Mouse (Mus musculus) layer of hippocampus, adult 9-11 months (tissue): ENCODE results near the gene Ntng2.
A peak's percentile ranks its signal among the peaks of the same experiment; 100 is the strongest.

ENCODE experiments used
- DNase-seq: peaks from one replicate; pipeline ENCODE4 v3.0.0; 2022

Gene Ntng2

DNA sequence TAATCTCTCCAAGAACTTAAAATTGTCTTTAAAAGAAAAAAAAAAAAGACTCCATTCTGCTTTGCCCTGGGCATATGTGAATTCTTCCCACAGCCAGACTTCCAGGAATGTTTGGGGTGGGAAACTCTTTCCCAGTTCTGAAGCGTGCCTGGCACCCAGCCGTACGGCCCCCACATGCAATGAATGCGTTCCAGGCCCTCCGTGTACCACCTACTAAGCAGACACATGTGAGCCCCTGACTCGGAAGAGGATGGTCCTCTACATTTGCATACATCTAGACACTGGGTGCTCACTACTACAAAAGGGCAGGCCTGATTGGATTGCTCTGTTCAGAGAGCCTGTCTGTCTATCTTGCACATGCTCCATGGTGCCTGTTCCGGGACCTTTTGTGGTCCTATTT is 17.0 kb downstream of the Ntng2 start:
- DNase-seq = peak; percentile 56

DNA sequence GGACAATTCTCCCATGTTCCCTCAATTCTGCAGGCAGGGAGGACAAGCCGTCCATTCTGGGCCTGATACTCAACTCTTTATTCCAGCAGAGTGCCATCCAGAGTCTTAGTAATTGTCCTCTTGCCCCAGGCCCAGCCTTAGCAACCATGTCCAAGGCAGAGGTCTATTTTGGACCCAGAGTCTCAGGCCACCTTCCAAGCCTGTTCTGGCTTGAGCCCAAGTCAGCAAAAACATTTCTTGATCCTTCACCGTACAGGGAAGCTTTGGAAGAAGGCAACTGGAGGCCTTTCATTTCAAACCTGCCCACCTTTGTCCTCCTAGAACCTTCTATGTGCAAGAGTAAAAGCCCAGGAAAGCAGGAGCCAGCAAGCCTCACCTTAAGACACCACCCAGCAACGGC is 17.8 kb downstream of the Ntng2 start:
- DNase-seq = no peak

DNA sequence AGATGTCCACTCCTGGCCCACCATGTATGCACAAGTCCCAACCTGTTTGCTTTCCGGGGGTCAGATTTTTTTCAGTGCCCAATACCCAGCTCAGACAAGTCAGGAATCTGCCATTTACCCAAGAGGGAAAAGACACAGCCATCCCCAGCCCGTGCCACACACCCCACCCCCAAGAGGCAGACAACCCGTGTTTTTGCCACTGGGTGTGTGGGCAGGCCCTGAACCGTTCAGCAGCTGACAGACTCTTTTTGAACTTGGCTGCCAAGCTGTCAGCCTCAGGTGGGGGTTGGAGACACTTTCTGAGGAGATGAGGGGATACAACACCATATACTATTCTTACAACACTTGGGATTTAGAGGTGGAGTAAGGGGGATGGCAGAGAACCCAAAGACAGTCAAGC is 18.8 kb downstream of the Ntng2 start:
- DNase-seq = no peak

DNA sequence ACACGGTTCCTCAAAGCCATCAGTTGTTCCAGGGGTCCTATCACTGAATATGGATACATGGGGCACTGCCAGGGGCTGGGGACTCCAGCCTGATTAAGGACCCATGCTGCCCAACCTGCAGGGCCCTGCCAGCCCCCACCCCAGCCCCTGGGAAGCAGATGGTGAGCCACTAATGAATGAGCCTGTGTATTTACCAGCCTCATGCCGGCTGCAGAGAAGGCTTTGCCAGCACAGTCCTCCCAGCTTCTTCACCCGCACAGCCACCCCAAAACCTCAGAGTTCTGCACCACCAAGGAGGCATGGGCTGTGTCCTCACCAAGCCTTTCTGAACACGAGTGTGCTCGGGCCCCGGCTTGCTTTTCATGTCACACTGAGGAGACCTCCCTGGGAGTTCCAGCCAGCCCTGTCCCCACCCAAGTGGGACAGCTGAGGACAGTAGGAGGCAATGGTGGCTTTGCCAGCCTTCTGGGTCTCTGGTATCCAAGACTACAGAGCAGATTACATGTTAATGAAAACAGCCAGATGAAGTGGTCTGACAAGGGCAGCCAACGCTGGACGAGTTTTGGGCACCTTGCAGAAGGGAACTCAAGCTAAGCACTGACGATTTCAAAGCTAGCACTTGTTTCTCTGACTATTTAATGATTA is 22.5 kb downstream of the Ntng2 start:
- no peak for DNase-seq

DNA sequence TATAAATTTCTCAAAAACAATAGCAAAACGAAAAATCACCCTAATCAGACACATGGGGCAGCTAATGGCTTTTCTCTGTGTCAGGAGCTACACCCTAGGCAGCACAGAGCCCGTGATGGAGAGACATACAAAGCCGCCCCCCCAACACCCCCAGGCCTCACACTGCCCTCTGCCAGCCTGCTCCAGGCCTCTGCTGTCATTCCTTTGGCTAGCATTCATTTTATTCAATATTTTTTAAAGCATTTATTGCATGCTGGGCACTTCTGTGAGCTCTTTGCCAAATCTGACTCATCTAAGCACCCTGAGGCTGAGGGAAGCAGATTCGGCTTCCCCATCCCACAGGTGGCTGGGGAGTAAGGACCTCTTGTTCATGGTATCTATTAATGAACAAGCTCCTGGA is 26.1 kb downstream of the Ntng2 start:
- DNase-seq = no peak

DNA sequence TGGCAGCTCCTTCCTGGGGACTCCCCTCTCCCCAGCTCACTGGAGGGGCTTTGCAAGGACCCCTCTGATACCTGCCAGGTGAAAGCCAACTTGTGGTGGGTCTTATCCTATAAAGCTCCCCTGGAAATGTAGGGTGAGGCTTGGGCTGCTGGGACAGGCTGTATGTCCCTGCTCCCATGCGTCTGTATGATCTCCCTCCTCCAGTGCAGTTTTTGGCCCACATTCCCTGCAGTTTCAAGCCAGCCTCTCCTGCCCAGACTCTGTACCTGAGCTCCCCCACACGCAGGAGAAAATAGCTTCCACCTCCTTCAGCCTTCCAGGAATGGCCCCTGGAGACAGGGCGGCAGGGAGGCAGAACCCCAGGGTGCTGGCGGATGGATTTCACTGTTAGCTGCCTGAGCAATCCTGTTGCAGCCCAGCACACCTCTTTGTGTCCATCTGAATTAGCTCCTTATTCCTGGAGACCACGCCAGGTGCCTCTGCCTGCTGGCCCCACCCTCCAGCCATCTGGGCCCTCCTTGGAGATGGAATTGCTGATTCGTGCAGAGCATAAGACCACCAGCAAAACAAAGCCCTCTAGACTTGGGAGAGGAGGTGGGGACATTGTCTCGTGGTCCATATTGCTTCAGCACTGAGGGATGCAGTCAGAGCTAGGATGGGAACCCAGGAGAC is 29.1 kb downstream of the Ntng2 start:
- DNase-seq = no peak

DNA sequence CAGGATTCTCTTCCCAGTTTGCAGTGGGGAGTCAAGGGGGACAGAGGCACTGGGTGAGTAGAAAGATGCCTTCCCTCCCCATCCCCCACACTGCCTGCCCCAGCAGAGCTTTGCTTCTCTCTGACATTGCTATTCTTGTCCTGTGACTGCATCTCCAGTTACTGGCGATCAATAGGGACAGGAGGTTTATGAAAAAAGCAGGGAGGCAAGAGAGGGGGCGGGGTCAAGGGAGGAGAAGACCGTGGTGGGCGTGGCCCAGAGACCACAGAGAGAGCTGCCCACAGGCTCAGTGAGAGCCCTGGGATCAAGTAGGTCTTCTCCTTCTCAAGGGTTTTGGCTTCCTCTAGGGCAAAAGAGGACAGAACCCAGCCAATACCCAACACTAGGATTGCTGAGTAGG is 30.5 kb downstream of the Ntng2 start:
- DNase-seq = no peak

DNA sequence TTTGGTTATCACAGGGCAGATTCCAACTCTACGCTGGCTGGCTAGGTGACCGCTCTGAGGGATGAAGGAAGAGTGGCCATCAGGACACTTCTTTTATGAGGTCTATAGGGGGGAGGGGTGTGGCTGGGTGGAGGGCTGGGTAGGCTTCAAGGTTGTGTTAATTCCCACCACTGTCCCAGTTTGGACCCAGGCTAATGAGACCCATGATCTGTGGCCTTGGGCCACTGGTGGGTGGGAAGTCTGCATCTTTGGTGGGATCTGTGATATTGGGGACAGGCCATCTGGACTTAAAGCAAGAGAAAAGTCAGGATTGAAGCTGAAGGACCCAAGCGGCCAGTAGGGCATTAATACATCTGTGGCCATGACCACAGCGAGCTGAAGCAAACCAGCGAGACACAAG is 34.0 kb downstream of the Ntng2 start:
- DNase-seq = no peak

DNA sequence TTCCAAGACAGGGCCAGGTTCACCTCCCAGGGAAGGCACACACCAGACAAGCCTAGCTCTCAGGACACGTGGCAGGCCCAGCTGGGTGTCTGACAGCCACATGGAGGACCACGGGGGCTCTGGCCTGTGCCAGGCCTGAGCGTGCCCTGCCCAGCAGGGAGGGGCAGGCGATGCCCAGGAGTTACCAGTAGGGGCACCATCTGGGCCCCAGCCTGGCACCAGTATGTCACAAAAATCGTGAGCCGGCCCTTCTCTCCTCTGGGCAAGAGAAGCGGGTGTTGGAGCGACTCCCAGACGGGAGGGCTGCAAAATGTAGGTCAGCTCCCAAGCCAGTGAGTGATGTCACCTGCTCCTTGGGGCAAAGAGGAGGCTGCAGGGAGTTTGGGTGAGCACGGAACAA is 34.9 kb downstream of the Ntng2 start:
- DNase-seq = peak; percentile 71

DNA sequence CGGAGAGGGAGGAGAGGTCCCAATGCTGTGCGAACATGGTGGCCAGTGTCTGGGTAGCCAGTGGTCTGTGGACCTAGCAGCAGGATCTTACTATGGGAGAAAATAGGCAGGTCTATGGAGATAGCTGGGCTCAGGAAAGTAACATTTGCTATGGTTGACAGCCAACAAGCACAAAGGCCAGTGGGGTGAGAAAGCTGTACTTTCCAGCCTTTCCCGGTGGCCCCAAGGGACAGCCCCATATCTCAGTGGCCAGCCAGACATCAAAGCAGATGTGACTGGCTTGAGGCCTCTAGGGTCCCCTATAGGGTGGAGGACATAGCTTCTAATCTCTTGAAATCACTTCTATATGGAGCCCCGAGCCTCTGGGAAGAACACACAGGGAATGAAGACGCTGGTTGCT is 35.8 kb downstream of the Ntng2 start:
- no peak for DNase-seq

DNA sequence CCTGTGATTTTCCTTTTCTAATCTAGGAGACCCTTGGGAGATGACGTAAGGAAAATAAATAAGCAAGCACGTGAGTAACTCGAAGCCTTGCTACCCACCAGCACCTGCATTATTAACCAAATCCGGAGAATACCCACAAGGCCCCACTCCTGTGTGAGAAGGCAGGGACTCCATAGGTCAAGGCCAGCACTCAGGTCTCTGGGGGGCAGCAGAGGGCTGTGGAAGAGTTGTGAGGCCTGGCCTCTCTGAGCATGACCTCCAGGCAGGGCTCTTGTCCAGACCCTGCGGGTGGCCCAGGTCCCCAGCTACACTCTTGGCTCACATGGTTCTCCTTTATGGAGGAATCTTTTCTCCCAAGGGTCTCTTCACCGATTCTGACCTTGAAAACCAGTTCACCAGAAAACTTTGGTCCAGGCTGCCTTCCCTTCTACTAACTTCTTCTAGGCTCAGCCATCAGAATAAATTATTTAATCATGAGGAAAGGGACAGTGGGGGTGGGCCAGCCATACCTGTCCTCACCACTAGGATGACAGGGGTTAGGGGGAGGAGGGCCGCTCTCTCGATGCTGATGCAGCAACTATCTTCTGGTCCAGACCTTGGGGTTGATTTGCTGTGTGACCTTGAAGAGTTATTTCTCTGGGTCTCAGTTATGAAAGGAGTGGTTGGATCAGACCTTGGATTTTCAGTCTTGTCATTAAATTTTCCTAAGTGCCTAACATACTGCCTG is 36.4 kb downstream of the Ntng2 start:
- DNase-seq = no peak

DNA sequence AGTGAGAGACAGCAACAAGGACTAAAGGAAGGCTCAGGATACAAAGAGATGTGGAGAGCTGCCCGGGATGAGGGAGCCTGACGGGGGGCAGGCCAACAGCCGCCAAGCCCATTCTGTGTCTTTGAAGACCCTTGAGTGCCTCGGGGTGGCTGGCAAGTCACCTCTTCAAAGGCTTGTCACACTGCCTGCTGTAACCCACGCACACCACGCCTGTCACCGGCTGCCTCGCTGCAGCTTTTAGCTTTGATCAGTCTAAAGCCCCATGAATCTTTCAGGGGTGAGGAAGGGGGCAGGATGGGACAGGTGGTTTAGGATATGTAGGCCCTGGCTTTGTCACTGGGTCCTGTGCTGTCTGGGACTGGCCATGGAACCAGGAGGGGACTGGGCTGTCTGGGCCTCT is 46.6 kb downstream of the Ntng2 start:
- no peak for DNase-seq

DNA sequence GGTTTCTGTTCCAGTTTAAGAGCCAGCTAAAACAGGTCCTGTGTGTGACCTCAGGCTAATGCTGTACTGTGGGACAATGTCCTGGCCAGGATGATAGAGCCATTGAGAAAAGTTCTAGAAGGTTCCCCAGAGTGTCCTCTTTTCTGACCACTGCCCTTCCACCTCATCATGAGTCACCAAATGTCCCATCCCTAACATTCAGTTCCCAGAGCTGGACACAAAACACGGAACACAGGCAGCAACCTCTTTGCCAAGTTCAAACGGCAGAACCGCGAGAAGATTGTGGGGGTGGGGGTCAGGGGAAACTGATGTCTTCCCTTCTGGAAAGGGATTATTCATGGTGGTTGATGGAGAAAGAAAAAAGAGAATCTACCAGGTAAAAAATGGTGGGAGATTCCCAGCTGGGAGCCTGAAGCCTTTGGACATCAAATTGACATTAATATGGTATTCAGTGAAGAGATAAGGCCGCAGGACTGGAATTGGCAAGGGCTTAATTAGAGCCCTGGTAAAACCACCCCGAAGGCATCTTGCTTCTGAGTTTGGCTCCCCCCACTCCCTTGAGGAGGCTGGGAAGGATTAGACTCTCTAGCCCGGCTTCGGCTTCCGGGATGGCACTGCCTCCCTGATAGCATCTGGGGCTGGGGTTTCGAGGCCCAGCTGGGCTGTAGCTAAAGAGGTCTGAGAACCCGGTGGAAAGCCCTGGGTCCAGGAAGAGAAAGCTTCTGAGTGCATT is 51.4 kb downstream of the Ntng2 start:
- no peak for DNase-seq

DNA sequence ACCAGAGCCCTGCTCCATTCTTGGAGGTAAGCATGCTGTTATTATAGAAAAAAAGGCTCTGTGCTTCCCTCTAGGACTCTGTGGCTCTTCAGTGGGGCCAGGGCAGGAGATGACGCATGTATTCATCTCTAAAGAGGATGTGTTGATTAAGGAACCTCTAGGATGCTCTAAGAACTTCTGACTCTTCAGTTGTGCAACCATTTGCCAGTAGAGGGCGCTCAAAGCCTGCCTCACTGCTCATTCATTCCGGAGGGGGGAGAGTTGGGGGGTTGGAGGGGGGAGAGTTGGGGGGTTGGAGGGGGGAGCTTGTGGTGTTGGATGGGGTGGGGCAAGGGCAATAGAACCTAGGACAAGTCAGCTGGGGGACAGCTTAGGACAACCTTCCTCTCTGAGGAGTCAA is 52.9 kb downstream of the Ntng2 start:
- DNase-seq = no peak

DNA sequence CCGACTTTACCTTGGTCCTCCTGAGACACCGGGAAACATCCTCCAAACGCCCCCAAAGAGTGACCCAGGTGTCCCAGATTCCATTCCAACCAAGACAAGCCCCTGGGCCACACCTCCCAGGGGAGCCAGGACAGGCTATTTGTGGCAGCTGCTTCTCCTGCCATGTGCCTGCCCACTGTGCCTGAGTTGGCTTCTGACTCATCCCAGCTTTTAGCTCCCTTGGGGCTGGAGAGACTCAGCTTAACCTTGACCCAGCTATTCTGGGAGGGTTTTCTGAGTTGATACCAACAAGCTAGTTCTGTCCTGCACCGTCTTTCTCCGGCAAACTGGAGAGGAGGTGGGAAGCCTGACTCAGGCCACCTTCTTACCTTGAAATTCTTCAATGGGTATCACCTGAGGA is 54.4 kb downstream of the Ntng2 start:
- DNase-seq = no peak

DNA sequence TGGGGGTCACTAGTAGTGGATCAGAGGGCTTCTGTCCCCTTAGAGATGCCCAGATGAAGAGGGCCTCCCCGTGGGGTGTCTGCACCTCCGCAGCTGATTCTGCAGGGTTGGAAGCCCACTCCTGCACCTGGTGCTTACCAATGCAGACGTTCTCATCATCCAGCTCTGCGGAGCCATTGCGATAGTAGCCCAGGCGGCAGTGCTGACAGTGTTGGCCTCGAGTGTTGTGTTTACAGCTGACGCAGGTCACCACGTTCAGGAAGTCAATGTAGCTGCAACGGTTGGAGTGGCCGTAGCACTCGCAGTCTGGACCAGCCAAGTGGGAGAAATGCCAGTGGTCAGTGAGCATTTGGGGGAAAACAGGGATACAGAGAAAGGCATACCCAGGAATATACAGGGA is 56.0 kb downstream of the Ntng2 start:
- DNase-seq = no peak

DNA sequence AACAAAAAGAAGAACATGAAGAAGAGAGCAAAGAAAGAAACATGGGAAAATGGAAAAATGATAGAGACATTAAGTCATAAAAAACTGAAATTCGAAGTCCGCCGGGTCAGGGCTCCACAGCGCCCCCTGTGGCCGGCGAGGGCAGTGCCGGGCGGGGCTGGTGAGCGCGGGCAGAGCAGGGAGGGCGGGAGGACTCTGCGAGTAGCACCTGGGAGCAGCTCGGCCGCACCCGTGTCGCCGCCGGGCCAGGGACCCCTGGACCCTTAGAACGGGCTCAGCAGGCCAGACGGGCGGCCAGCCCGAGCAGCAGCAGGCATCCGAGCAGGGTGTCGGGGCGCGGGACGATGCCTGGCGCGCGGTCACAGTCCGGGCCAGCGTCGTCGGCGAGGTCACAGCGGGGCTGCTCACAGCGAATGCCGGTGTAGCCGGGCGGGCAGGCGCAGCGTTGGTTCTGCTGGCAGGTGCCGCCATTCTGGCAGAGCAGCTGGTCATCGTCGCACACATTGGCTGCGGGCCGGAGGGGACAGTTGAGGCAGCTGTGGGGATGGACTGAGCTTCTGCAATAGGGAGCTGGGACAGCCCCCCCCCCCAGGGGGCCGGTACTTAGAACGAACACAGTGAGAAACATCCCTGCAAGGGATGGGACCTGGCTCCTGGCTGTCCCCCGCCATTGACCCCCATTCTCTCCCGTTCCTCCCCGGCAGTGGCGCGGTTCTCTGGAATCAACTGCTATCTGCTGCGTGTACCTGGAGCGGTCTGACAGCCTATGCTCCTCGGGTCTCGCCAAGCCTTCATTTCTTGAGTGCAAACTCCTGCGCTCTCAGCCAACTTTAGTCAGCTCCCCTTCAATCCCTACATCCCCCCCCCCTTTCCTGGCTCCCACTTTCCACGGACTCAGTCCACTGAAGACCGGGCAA is 58.0 kb downstream of the Ntng2 start:
- peak; percentile 53 for DNase-seq

DNA sequence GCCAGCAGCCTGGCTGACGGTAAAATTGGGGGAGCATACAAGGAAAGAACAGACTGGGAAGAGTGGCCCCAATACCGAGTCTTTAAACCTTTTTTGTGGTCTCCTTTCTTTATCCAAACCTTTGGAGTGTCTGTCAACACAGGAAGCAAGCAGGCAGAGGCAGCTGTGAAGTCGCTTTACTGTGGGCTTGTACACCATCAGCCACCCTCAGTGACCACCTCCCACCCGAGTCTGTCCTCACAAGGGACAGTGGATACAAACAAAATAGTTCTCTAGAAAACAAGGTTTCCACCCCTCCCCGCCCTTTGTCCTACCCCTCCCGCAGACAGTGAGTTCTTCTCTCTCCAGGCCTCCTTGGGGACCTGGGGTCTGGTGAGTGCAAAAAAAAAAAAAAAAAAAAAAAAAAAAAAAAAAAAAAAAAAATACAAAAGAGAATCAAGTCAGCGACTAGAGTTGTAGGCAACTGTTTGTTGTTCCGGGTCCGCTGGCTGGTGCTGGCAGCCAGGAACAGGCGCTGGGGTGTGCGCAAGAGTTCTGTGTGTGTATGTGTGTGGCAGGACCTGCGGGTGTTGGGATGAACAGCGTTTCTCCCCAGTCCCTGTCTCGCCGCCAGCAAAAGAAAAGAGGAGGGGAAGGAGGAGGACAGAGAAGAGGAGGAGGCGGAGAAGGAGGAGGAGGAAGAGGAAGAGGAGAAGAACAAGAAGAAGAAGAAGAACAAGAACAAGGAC is 58.8 kb downstream of the Ntng2 start:
- no peak for DNase-seq

DNA sequence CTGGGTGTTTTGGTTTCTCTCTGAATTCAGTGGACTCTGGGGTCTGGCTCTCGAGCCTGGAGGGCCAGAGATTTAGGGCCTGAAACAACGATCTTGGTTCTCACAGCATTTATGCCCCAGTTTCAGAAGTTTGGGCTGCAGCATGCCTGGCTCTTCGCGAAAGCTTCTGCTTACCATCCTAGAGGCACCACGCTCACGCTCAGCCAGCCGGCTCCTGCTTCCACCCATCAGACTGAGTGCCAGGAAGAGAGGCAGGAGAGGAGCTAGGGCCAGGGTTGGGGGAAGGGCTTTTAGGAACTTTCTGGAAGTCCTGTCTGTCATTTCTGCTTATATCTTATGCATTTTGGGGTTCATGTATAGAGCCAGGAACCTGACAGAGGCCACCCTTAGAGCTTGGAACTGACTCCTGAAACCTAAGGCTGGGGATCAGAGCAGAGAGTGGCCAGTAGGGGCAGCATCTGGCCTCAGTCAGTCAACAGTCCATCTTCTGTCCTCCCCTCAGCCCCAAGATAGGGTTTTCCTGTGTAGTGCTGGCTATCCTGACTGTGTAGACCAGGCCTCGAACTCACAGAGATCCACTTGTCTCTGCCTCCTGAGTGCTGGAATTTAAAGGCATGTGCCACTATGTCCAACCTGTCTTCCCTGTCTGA is 60.1 kb downstream of the Ntng2 start:
- no peak for DNase-seq

DNA sequence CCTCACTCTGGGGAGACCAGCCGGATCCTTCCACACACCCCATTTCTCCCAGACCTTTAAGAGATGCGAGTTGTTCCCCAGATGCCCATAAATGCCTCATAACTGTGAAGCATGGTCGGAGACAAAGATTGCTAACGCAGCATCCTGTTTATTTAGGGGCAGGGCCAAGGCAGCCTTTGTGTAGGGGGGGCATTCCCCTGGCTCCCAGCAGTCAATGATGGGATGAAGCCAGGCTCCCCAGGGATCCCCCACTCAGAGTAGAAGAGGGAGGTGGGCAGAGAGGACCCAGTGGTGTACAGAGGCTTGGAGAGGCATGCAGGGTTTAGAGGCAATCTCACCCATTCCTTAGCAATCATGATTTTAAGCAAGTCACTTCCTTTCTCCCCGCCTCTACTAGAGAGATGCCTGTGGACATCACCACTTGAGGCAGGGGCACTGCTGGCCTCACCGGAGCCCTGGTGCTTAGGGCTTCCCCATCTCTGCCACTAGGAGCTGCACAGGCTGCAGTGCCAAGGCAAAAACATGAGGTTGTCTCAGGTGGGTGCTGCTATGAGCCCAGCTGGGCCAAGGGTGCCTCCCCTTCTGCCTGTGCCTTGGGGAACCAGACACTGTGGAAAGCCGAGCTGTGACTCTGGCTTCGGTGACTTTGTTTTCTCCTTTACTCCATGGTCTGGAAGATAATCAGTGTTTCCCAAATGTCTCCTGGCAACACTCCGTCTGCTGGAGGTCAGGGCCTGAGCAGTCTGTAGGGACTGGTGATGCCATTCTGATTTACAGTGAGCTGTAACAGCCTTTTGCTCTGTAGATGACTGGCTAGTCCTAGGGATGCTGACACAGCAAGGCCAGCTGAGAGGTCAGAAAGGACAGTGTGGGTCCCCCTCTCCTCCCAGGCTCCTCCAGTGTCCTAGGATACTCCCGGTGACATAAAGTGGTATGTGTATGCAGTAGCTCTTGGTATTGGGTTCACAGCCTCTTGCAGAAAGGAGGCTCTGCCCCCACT is 61.3 kb downstream of the Ntng2 start:
- DNase-seq = no peak
